Mouse (Mus musculus) CD4-positive, CD25-positive, alpha-beta regulatory T cell, adult 2 months (primary cell): ENCODE results near the gene Ppp1r27.

ENCODE experiments used
- DNase-seq: peaks from one replicate; pipeline ENCODE4 v3.0.0-alpha.2; 2012; ENCODE audit warnings: low read depth, low spot score

The Ppp1r27 gene

GRCm38 (mm10) chr11:120547469-120547868 is 3.5 kb downstream of the Ppp1r27 start:
- DNase-seq, result peak; percentile 36

GRCm38 (mm10) chr11:120545964-120546363 is 5.0 kb downstream of the Ppp1r27 start:
- DNase-seq, result no peak

GRCm38 (mm10) chr11:120542376-120542775 is 8.6 kb downstream of the Ppp1r27 start:
- no peak for DNase-seq

- peak; percentile 26 for DNase-seq
These were observed 9.0 kb downstream of the Ppp1r27 start for GRCm38 (mm10) chr11:120541907-120542306.

- DNase-seq, result no peak
These were observed 11.5 kb downstream of the Ppp1r27 start for GRCm38 (mm10) chr11:120539285-120540014.

GRCm38 (mm10) chr11:120538955-120539284 is 12.0 kb downstream of the Ppp1r27 start:
- no peak for DNase-seq

- no peak for DNase-seq
These were observed 12.4 kb downstream of the Ppp1r27 start for GRCm38 (mm10) chr11:120538485-120538884.

- DNase-seq, result no peak
These were observed 15.1 kb downstream of the Ppp1r27 start for GRCm38 (mm10) chr11:120535804-120536203.

GRCm38 (mm10) chr11:120535145-120535544 is 15.8 kb downstream of the Ppp1r27 start:
- no peak for DNase-seq

GRCm38 (mm10) chr11:120534093-120534492 is 16.8 kb downstream of the Ppp1r27 start:
- no peak for DNase-seq

- DNase-seq, result no peak
These were observed 19.3 kb downstream of the Ppp1r27 start for GRCm38 (mm10) chr11:120531646-120532045.

GRCm38 (mm10) chr11:120530085-120530964 is 20.6 kb downstream of the Ppp1r27 start, which contains the start of gene Gcgr:
TSS of gene Gcgr (plus strand) at chr11:120530699.
- DNase-seq, result no peak

GRCm38 (mm10) chr11:120528903-120529302 is 22.0 kb downstream of the Ppp1r27 start:
- no peak for DNase-seq

GRCm38 (mm10) chr11:120527690-120528354 is 23.1 kb downstream of the Ppp1r27 start:
- DNase-seq, result no peak

- no peak for DNase-seq
These were observed 25.0 kb downstream of the Ppp1r27 start for GRCm38 (mm10) chr11:120525959-120526358.

GRCm38 (mm10) chr11:120522581-120522980 is 28.4 kb downstream of the Ppp1r27 start:
- DNase-seq, result no peak

- no peak for DNase-seq
These were observed 29.9 kb downstream of the Ppp1r27 start for GRCm38 (mm10) chr11:120520967-120521540.

GRCm38 (mm10) chr11:120520498-120520897 is 30.4 kb downstream of the Ppp1r27 start:
- no peak for DNase-seq

- DNase-seq, result no peak
These were observed 31.2 kb downstream of the Ppp1r27 start for GRCm38 (mm10) chr11:120519738-120520137.

GRCm38 (mm10) chr11:120518558-120518957 is 32.4 kb downstream of the Ppp1r27 start:
- DNase-seq, result no peak

GRCm38 (mm10) chr11:120518027-120518426 is 32.9 kb downstream of the Ppp1r27 start:
- DNase-seq, result no peak

GRCm38 (mm10) chr11:120517147-120517546 is 33.8 kb downstream of the Ppp1r27 start:
- DNase-seq, result no peak
